Mouse (Mus musculus) E14TG2a.4 (cell line): ENCODE results near the gene Apaf1.

Experiments used
- CTCF ChIP-seq: conservative IDR thresholded peaks from 2 replicates; pipeline ENCODE4 v1.5.1; 2014; ENCODE audit warnings: low read length
- NANOG ChIP-seq: IDR thresholded peaks from 2 replicates; pipeline ENCODE4 v1.6.1; 2014; ENCODE audit warnings: borderline replicate concordance, low read length, mixed read lengths

DNA sequence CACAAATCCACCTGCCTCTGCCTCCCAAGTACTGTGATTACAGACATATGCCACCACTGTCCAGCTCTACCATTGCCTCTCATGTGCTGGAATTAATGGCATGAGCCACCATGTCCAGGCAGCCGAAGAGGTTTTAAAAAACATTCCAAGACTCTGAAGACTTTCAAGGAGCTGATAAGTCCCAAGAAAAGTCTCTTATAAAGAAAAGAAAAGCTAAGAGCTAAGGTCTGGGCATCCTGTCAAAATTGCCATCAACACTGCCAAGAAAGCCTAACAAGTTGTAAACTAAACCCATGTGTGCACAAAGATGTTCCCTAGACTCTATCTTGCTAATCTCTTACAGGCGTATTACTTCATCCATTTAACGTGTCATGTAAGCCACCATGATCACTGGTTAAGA lies 9.2 kb downstream of the Apaf1 start:
- no peak for TF ChIP-seq CTCF
- no peak for TF ChIP-seq NANOG
